Mouse (Mus musculus): ENCODE measurements around the gene Pi4kb. TPM values are rescaled to one million over a fixed set of nuclear protein-coding genes. Genes with fewer than 3 reads are reported as not detected.
"Not testable (repeated sequence)": the region's sequence is repeated elsewhere in the genome, so short reads cannot be mapped to it uniquely, and the experiment has no call there.

Pi4kb gene
- polyA plus RNA-seq (2012; rRNA removed): 58.9 and 64.4 TPM in 2 replicates

DNA sequence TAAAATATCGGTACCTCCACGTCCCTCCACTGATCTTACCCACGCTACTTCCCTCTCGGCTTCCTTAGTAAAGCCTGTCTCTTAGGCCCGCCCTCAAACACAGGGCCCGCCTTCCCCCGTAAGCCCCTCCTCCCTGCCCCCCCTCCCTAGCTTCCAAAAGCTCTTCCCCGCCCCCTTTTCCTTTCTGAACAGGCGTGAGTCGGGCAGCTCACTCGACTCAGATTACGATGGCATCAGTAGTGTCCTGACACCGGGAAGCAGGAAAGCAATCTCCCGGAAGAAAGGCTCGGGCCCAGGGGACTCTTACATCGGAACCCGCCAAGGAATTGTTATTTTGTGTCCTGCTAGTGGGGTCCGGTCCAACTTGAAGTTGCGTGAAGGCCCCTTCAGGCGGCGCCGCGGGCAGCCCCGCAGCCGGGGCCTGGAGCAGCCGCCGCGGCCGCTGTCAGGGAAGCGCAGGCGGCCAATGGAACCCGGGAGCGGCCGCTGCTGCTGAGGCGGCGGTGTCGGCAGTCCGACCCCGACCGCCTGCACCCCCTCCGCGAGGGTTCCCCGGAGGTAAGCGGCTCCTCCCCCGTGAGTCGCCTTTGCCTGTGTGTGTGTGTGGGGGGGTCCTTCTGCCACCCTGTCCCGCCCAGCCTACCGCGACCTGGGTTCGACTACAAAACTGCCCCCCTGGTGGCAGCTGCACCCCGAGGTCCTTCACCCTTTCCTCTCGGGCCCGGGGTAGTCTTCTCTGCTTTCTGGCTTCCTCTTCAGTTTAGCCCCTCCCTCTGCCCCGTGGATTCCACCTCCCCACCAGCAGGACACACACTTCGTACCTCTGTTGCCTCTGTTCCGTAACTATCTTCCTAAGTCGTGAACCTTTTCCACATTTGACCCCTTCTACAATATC, at the start of gene Pi4kb:
Gene Pi4kb (plus strand): TSS at position 204 of the 895 bp plus-strand sequence.
- DNase-seq (ENCODE audit: extremely low spot score in 1 of 2, low spot score in 1 of 2): peak; percentile 51 to 87

DNA sequence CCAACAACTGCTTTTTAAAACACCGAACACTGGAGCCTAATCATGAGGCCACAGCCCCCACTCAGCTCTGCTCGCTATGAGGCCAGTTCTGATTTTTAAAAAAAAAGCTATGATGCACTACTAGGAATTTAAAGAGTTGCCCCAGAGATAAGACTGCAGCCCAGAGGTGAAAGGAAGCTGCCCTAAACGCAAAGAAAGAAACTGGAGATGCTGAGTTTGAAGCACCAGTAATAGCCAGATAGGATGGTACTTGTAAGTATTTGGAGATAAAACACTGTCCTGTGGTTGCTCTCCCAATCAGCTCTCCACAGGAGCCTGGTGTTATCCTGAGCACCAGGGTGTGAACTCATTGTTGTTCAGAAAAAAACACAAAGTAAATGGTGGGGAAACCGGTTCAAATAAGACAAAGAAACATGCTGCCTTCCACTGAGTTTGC, 48.2 kb upstream of the Pi4kb start:
- not testable (repeated sequence) for DNase-seq (ENCODE audit: extremely low spot score in 1 of 2, low spot score in 1 of 2)

DNA sequence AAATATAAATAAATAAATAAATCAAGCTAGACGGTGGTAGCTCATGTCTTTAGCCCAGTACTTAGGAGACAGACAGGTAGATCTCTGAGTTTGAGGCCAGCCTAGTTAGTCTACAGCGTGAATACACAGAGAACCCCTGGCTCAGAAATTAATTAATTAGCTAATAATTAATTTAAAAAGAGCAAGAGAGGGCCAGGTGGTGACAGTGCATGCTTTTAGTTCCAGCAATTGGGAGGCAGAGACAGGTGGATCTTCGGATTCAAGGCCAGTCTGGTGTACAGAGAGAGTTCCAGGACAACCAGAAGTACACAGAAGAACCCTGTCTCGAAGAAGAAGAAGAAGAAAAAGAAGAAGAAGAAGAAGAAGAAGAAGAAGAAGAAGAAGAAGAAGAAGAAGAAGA, 45.6 kb upstream of the Pi4kb start:
- DNase-seq (ENCODE audit: extremely low spot score in 1 of 2, low spot score in 1 of 2): not testable (repeated sequence)

DNA sequence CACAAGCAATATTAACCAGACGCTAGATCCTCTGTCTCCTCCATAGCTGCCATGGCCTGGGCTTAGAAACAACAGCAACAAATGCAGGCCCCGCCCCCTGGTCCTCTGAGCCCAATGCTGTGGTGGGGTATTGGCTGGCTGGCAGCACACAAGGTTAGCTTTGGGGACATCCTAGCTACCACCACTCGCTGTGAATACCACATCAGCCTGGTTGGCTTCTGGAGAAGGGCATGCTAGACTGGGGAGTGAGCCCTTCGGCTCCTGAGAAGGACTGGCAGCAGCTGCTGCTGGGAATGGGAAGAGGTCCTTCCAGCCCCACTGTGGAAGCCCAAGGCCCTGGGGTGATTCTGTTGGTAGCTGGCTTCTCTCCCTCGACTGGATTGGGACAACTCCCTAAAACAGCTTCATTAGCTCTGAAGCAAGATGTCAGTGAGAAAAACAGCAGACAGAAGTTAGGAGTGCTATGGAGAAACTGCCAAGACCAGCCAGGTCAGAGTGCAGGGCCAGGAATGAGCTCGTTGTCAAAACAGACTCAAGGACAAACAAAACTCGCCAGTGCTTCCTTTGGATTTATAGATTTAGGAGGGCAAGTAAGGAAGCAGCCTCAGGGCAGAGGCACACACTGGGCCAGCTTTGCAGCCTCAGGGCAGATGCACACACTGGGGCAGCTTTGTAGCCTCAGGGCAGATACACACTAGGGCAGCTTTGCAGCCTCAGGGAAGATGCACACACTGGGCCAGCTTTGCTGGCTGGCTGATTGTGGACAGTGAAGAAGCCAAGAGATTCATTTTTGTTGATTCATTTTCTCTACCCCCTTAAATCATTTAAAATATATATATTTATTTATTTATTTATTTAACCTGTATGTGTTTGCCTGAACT, 43.9 kb upstream of the Pi4kb start:
- DNase-seq (ENCODE audit: extremely low spot score in 1 of 2, low spot score in 1 of 2): not testable (repeated sequence)

DNA sequence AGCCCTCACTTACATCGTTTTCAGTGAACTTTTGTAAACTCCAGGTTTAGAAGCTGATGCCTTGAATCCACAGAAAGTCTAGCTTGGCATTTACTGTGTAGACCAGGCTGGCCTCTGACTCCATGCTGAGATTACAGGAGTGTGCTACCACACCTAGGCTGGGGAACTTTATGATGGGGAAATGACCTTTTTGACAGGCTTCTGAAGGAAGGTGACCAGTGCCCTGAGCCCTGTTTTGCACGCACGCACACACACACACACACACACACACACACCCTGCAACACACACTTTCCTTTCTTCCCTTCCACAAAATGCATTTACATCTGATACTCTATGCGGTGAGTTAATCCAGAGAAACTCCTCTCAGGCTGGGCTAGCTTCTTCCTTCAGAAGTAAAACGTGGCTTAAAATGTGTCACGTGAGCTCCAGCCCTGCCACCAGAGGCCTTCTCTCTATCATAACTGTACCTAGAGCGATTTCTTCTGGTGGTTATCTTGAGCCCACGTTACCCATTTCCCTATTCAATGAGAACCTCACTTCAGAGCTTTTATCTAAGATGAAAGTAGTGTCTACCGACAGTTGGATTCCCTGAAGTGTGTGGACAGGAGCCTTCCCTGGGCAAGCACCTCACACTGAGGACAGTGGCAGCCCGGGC, 43.0 kb upstream of the Pi4kb start:
- DNase-seq (ENCODE audit: extremely low spot score in 1 of 2, low spot score in 1 of 2): not testable (repeated sequence)

DNA sequence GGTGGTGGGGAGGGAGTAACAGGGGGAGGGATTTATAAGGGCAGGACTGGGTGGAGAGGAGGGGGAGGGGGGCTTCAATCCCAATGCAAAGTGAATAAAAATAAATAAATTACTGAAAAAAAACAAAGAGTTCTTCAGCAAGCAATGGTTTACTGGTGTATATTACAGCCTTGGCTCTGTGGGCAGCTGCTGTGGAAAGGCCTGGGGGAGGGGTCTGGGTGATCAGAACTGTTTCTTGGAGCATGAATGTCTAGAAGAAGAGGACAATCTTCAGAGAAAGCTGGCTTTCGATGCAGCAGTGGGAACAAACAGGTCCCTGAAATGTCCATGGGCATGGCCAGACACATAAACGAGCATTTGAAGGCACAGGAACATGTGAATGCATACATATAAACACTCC, 42.3 kb upstream of the Pi4kb start:
- not testable (repeated sequence) for DNase-seq (ENCODE audit: extremely low spot score in 1 of 2, low spot score in 1 of 2)

DNA sequence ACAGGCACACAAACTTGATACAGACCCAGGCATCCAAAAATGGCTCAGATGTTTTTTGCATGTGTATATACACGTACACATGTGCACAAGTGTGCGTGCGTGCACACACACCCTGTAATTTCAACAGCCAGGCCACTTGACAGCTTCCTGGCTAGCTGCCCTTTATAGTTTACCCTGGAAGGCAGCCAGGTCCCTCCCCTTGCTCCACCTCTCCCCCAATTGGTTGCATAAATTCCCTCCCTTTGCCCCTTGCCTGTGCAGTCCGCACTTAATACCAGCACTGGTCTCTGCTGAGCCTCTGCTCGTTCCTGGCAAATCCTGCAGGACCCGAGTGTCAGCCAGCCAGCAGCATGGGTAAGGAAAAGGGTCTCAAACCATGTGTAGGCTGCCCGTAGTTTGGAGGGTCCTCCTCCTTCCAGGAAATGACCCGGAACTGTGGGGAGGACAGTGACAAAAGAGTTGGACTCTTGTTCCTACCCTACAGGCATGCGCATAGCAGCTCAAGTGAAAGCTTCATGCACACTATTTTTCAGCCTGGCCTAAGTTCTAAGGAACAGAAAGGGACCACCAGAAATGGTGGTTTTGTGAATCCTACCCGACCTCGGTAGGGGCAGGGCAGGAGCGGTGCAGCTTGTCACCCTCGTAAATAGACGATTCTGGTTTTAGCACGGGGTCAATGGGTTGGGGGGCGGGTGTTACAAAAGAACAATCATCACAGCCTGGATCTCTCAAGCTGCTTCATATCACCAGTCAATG, 41.5 kb upstream of the Pi4kb start, which contains the start of gene Selenbp1:
Gene Selenbp1 (plus strand): TSS at position 248 of the 756 bp plus-strand sequence.
- DNase-seq (ENCODE audit: extremely low spot score in 1 of 2, low spot score in 1 of 2): peak in 1 of 2 experiments; percentile 63

DNA sequence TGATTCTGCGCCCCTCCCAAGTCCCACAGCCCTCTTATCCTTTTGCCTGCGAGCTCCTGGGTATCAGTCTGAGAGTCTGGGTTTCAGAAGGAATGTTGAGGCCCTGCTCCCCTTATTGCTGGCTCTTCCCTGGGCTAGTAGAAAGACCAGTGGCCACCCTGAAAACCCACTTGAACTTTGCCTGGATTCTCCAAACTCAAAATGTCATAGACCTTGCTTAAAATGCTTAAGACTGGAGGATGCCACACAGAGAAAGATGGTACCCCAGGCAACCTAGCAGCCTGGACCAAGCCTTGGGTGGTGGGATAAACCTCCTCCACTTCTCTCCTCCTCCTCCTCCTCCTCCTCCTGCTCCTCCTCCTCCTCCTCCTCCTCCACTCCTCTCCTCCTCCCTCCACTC, 40.9 kb upstream of the Pi4kb start:
- DNase-seq (ENCODE audit: extremely low spot score in 1 of 2, low spot score in 1 of 2): not testable (repeated sequence)

DNA sequence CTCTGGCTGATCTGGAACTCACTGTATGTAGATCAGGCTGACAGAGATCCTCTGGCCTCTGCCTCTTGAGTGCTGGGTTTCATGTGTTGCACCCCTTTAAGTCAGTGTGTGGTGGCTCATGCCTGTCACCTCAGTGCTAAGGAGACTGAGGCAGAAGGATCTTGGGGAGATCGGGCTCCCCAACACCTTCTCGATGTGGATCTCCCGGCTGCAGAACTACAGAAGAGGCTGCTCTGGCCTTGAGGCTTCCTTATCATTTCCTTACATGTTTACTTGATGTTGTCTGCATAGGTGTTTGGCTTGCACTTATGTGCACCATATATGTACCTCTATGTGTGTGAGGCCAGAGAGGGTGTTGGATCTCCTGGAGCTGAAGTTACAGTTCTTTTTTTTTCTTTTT, 40.0 kb upstream of the Pi4kb start:
- DNase-seq (ENCODE audit: extremely low spot score in 1 of 2, low spot score in 1 of 2): not testable (repeated sequence)

DNA sequence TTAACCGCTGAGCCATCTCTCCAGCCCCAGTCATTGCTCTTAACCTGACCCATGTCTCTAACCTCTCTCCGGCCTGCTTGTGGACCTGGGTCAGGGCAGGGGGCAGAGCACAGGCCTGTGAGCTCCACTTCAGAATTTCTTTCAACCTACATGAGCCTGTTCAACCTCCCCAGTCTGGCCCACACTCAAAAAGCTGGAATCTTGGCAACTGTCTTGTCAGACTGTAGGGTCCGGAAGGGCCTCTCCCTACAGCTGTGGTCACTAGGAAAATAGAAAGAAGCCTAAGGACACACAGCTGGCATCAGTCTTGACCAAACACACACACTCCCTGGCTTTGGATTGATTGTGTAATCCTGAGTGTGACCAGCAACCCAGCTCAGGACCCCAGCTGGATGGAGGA, 39.2 kb upstream of the Pi4kb start:
- DNase-seq (ENCODE audit: extremely low spot score in 1 of 2, low spot score in 1 of 2): not testable (repeated sequence)

DNA sequence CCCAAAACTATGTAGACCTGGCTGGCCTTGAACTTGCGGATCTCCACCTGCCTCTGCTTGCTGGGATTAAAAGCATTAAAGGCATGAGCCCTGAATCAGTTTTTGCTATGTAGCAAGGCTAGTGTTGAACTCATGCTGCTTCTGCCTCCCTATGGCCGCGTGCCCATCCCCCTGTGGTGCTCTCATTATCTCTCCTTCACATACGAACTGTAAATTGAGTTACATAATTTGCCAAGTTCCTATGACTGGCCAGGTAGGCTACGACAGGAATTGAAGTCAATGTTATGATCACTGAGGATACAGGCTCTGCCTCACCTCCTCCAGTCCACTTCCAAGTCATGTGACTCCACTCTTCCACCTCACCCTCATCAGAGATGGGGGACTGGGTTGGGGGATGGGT, 38.4 kb upstream of the Pi4kb start:
- DNase-seq (ENCODE audit: extremely low spot score in 1 of 2, low spot score in 1 of 2): not testable (repeated sequence)

DNA sequence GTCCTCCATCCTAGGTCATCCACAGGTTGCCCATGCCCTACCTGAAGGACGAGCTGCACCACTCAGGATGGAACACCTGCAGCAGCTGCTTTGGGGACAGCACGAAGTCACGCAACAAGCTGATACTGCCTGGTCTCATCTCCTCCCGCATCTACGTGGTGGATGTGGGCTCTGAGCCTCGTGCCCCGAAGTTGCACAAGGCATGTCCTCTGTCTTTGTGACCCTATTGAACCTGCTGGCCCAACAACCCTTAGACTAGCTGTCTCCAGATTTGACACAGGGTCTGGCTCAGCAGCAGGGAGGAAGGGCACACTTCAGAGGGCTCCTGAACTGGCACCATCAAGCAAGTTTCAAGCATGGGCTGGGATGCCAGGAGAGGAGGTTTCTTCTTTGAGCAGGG, 37.3 kb upstream of the Pi4kb start:
- not testable (repeated sequence) for DNase-seq (ENCODE audit: extremely low spot score in 1 of 2, low spot score in 1 of 2)

DNA sequence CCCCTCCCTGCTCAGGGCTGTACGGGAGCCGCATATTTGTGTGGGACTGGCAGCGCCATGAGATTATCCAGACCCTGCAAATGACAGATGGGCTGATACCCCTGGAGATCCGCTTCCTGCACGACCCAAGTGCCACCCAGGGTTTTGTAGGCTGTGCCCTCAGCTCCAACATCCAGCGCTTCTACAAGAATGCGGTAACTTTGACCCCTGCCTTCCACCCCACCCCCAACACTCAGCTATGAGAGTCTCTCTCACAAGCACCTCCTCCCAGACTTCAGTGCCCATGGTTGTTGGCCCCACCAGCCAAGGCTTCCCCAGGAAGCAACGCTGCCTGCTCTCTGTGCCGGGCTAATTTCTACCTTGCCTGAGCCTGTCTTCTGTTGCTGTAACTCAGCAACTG, 34.5 kb upstream of the Pi4kb start:
- not testable (repeated sequence) for DNase-seq (ENCODE audit: extremely low spot score in 1 of 2, low spot score in 1 of 2)

DNA sequence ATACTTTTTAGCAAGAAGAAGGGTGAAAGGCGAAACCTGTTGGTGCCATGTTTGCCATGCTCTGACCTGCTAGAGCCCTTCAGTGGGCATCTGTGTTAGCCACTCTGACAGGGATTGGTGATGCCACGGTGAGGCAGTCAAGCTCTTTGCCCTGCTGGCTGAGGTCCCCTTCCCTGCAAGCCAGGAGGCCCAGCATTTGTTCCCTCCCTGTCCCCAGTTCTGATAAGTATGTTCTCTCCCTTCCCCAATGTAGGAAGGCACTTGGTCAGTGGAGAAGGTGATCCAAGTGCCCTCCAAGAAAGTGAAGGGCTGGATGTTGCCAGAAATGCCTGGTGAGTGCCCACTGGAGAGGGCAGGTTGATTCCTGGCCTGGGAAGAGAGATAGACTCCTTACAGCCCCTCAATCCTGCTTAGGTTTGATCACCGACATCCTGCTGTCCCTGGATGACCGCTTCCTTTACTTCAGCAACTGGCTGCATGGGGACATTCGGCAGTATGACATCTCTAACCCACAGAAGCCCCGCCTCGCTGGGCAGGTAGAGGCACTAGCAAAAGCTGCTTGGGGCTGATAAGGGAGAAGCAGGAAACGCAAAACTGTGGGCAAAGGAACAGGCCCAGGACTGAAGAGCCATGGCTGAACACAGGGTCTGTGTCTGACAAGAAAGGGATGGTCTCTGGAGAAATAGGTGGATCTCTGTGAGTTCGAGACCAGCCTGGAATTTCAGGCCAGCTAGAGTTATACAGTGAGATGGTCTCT, 32.1 kb upstream of the Pi4kb start:
- not testable (repeated sequence) for DNase-seq (ENCODE audit: extremely low spot score in 1 of 2, low spot score in 1 of 2)

DNA sequence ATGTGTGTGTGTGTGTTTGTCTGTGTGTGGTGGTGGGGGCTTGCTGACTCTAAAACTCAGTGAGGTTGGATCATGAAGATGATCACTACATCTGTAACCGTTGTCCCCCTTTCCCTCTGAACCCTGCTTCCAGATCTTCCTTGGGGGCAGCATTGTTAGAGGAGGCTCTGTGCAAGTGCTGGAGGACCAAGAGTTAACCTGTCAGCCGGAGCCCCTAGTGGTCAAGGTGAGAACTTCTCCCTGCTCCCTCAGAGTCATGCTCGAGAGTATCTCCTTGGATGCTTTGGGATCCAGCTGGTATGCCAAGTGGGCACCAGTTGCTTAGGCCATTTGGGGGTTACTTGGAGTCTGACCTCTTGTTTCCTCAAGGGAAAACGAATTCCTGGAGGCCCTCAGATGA, 30.8 kb upstream of the Pi4kb start:
- DNase-seq (ENCODE audit: extremely low spot score in 1 of 2, low spot score in 1 of 2): not testable (repeated sequence)

DNA sequence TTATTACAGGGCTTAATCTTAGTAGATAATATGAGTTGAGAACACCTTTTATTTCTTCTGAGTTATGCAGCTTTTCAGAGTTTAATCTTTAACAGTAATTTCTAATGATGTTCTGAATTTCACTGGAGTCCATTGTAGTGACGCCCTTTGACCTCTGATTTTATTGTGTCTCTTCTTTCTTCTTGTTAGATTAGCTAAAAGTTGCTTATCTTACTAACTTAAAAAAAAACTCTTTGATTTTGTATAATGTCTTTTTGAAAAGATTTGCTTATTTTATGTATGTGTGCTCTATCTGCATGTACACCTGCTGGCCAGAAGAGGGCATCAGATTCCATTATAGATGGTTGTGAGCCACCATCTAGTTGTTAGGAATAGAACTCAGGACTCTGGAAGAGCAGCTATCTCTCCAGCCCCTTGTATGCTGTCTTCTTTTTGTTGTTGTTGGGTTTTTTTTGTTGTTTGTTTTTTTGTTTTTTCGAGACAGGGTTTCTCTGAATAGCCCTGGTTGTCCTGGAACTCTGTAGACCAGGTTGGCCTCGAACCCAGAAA, 26.4 kb upstream of the Pi4kb start:
- DNase-seq (ENCODE audit: extremely low spot score in 1 of 2, low spot score in 1 of 2): peak in 1 of 2 experiments; percentile 24

DNA sequence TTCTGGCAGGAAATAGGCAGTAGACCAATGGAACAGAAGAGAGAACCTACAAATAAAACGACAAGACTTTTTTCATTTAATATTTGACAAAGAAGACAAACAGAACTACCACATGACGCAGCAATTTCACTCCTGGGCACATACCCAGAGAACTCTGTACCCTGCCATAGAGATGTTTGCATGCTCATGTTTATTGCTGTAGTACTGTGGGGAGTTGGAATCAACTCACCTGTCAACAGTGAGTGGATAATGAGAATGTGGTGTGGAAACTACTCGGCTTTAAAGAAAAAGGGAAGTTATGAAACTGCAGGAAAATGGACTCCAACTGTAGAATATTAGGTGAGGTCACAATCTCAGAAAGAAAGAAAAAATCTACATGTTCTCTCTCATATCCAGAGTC, 24.9 kb upstream of the Pi4kb start:
- DNase-seq (ENCODE audit: extremely low spot score in 1 of 2, low spot score in 1 of 2): no peak

DNA sequence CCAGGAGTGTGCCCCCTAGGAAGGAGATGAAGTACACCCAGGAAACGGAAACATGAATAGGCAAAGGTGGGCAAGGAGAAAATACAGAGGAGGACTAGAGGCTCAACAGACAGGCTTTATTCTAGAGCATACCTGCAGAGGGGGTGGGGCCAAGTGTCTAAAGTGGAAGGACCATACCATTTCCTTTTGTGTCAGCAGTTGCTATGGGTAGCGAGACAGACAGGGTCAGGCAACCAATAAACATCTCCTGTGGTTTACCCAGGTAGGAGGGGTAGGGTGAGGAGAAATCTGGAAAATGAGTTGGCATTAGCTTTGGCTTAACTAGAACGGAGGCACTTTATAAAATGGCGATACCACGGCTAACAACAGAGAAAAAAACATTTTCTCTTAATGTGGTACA, 21.7 kb upstream of the Pi4kb start:
- DNase-seq (ENCODE audit: extremely low spot score in 1 of 2, low spot score in 1 of 2): peak in 1 of 2 experiments; percentile 28

DNA sequence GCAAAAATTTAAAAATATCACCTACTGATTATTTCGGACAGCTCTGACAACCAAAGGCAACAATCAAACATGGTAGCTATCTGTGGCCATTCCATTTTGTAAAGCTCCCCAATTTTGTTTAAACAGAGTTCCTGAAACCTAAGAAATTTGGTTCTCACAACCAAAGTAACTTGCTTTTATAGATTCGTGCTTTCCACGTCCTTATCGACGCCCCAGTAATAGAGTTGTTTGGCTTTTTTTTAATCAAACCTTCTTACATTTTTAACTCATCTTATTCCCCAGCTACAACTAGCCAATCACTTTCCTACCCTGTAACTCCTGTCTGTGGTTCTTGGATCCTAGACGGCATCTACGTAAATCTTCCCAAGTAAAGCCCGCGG, 21.2 kb upstream of the Pi4kb start:
- DNase-seq (ENCODE audit: extremely low spot score in 1 of 2, low spot score in 1 of 2): no peak
